Mouse (Mus musculus): ENCODE results near the gene Gorasp1.
A peak's percentile ranks its signal among the peaks of the same experiment; 100 is the strongest.

Gene Gorasp1

GRCm38 (mm10) chr9:119972582-119972981 is 35.2 kb upstream of the Gorasp1 start:
- ATAC-seq (ENCODE audit: low TSS enrichment): no peak

DNA sequence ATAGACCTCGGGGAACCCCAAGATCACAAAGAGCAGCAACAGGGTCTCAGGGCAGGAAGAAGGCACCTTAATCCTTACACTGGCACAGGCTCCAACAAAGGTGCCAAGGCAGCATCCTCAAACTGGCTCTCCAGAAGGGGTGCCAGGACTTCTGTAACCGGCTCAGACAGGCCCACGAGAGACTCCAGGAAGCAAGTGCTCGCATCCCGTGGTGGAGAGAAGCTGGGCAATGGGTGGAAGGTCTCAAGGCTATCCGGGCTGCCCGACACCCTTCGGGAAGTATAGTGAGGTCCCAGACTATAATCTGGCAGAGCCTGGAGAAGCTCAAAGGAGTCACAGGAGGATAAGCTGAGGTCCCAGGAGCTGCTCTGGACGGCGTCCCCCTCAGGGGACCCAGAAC is 34.8 kb upstream of the Gorasp1 start:
- ATAC-seq (ENCODE audit: low TSS enrichment): no peak

DNA sequence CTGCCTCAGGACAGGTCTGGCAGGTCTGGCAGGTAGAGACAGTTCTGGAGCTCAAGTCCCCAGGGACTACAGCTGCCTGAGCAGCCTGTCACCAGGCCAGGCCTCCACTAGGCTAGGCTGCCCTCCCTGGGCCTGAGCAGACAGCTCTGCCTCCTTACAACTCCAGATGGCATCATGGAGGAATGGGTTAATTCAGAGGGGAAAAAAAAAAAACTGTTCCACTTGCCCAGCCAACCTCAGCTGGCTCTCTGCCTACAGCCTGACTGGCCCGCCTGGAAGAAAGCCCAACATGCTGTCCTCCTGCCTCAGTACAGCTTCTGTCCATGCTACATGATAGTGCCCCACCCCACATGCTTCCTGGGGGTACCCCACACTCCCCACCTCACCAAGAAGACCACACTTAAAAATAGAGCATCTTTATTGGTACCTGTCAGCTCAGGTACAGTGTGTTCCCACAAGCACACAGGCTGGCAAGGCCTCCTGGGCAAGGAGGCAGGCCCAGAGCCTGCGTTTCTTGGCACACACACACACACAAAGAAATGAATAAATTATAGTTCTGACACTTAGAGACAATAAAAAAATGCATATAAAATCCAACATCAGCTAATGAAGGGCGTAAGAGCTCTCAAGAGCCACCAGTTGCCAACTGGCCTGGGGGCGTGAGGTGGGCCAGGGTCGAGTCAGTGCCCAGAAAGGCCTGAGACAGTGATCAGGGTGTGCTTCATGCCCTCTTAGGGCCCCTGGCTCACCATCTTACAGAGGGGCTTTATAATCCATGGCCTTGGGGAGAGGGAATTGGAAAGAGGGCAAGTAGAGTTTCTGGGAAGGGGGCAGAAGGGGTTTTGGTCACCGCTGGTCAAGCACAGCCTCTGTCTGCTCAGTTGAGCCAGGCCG is 33.6 kb upstream of the Gorasp1 start:
- peak; percentile 32; the same call in 1 of the 2 replicates for ATAC-seq (ENCODE audit: low TSS enrichment)

DNA sequence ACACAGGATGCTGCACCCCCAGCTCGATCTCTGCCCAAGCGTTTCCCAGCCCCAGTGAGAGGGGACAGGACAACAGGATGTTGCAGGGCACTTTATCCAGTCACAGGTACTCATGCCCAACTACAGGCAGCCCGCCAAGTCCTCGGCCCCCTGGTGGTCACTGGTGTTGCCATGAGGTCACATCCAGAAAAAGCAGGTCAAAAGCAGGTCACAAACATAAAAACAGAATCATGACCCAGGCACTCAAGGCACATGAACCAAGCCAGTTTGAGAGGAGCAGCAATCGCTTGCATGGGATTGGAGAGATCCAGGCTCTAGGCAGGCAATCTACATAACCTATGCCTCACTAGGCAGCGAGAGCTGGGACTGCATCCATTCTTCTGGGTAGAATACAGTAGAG is 32.9 kb upstream of the Gorasp1 start:
- ATAC-seq (ENCODE audit: low TSS enrichment): no peak

DNA sequence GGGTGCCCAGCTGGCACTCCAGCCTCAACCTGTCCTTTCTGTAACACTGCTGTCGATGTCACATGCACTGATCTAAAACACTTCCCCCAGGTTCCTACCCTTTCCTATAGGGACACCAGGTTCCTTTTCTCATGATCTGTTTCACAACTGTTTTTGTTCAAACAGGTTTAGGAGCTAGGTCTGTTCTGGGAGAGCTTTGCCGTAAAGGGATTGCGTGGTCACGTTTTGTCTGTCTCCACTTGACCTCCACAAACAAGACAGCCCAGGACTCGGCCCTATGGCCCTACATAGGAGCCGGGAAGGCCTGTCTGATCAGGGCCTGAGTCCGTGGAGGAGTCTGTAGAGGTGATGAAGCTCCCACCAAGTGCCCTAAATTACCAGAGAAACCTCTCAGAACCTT is 32.4 kb upstream of the Gorasp1 start:
- ATAC-seq (ENCODE audit: low TSS enrichment): no peak

GRCm38 (mm10) chr9:119966221-119966910 is 29.0 kb upstream of the Gorasp1 start:
- ATAC-seq (ENCODE audit: low TSS enrichment): no peak

DNA sequence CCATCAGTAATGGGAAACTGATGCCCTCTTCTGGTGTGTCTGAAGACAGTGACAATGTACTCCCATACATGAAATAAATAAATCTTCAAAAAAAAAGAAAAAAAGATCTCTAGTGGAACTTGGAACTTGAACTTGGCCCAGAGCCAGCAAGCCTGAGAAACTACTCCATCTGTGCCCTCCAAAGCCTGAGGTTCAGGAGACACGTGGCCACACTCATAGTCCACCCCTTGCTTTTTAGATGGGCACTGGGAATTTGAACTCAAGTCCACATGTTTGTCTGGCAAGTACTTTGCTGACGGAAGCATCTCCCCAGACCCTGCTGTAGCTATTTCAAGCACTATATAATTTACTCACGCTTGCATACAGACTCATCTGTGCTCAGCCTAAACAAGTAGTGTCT is 27.8 kb upstream of the Gorasp1 start:
- no peak for ATAC-seq (ENCODE audit: low TSS enrichment)

DNA sequence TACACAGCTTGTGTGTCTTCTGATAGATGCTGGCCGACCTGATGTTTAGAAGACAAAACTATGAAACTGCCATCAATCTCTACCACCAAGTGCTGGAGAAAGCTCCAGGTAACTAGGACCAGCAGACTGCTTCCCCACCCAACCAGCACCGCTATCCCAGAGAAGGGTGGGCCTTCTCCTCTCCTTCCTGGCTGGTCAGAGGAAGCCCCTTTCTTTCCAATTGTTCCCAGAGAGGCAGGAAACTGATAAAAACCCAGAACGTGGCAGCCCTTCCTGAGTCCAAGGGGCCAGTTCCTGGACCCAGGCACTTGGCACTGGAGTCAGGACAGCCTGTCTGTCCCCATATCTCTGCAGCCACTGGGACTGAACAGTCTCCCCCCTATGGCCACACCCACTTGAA is 26.8 kb upstream of the Gorasp1 start:
- ATAC-seq (ENCODE audit: low TSS enrichment): no peak

DNA sequence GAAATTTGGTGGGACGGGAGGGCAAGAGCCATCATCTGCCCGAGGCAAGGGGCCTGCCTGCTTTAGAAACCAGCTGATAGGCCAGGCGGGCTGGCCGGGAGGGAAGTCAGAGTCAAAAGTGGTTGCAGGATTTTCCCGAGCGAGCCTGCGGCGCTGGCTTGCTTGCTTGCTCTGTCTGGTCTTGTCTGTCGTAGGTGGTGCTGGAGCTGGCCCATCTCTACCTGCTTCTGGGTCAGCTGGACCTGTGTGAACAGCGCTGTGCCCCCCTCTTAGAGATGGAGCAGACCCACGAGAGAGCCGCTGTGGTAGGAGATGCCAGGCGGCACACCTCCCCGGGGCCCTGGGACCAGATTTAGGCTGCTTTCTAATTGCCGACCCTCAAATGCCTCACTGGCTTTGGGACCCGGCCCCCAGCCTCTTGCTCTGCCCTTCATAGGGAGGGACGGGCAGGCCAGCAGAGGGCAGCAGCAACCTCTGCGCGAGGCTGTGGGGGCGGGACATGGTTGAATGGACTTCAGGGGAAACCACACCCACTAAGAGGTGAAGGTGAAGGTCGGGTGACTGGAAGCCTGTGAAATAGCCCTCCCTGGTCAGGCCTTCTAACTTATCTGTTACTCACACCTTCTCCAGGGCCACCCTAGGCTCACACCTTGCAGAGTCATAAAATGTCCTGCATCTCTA is 25.8 kb upstream of the Gorasp1 start:
- no peak for ATAC-seq (ENCODE audit: low TSS enrichment)

DNA sequence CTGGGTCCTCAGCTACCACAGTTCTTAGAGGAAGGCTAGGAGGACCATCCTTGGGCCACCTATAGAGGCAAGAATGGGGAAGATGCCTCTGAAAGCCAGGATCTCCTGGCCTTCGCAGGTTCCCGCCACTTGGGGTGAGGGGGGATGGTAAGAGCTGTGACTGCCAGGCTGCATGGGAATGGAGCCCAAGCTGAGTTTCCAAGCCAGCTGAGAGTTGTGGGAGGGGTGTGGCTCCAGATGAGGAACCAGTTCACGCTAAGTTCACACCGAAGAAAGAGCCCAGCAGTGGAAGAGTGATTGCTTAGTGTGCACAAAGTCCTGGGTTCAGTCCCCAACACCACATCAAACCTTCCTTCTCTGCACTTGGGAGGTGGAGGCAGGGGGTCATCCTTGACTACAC is 24.9 kb upstream of the Gorasp1 start:
- ATAC-seq (ENCODE audit: low TSS enrichment): no peak

DNA sequence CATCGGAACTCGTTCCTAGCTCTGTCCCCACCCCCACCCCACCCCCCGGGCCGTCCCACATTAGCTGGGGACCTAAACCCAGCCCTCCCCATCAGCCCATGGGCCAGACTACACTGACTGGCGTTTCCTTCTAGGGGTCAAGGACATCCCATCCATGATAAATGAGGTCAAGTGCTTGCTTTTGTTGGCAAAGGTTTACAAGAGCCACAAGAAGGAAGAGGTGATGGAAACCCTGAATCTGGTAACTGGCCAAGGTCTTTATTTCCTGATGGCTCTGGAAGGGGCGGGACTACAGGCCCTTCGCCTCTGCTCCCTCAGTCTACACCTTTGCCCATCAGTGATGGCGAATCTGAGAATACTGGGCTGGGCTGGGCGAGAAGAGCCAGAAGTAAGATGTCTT is 21.5 kb upstream of the Gorasp1 start:
- ATAC-seq (ENCODE audit: low TSS enrichment): no peak

GRCm38 (mm10) chr9:119951388-119951787 is 14.0 kb upstream of the Gorasp1 start:
- no peak for ATAC-seq (ENCODE audit: low TSS enrichment)

- ATAC-seq (ENCODE audit: low TSS enrichment): peak; percentile 82
Observed at GRCm38 (mm10) chr9:119950434-119950833, 13.1 kb upstream of the Gorasp1 start.

DNA sequence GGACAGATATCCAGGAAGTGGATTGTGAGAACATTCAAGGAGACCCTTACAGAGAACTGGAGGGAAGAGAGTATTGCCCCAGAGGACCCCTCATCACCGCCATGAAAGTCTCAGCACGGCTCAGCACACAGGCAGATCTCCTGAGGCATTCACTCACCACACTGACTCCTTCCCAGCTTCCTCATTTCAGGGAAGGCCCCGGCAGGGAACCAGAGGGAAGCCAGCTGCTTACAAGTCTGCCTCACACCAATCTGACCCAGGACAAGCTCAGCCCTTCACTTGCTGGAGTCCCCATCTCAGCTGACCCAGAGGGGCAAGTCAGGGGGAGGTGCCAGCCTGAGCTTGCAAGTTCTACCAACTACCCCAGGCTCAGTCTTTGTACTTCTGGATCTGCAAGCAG is 11.4 kb upstream of the Gorasp1 start:
- ATAC-seq (ENCODE audit: low TSS enrichment): no peak

GRCm38 (mm10) chr9:119945173-119945900 is 8.0 kb upstream of the Gorasp1 start:
- ATAC-seq (ENCODE audit: low TSS enrichment): no peak

DNA sequence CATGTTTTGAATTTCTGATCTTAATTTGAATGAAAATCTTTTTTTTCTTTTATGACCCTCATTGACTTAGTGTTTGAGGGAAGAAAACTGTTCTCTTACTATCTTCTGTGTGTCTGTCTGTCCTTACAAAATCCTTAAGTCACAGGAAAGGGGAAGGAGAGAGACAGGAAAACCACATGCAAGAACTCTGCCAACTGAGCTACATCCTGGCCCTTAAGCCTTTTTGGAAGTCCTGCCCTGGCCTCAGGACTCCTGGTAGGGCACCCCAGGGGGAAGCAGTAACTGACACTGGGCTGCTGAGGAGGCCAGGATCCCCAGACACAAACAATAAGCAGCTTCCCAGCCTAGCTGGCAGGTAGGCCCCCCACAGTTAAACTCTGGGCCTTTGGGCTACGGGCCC is 6.0 kb upstream of the Gorasp1 start:
- no peak for ATAC-seq (ENCODE audit: low TSS enrichment)

- no peak for ATAC-seq (ENCODE audit: low TSS enrichment)
Observed at GRCm38 (mm10) chr9:119941861-119942260, 4.5 kb upstream of the Gorasp1 start.

GRCm38 (mm10) chr9:119941407-119941806 is 4.0 kb upstream of the Gorasp1 start:
- no peak for ATAC-seq (ENCODE audit: low TSS enrichment)

GRCm38 (mm10) chr9:119939646-119940045 is 2.3 kb upstream of the Gorasp1 start:
- ATAC-seq (ENCODE audit: low TSS enrichment): no peak

DNA sequence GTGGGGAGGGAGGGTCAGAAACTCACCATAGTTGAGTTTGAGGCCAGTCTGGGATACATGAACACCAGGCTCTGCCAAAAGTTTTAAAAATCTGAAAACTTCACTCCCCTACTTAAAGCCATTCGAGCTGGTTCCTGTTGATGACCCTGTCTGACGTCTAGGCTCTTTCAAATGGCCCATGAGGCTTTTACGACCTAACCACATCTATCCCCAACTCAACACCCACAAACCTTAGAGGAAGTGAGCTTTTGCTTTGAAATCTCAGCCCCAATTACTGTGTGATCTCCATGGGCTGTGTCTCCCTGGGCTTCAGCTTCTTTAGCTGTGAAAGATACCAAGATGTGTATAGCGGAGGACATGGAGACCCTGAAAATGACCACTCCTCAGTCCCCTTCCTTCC is 1.1 kb upstream of the Gorasp1 start:
- no peak for ATAC-seq (ENCODE audit: low TSS enrichment)

DNA sequence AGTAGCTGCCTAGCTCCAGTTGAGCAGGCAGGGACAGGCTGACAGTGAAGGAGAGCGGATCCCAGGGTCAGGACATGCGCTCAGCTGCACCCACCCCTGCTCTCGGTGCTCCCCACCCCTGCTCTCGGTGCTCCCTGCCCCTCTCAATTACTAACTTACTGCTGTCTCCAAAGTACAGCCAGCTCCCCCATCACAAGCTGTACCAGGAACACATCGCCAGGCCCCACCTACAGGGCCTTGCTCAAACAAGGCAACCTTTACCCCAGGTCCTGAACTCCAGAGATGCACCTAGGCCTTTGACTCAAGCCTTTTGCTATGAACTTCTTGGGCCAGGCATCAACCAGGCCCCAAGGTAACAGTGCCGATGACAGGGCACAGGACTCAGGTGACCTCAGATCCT is 3.7 kb downstream of the Gorasp1 start:
- ATAC-seq (ENCODE audit: low TSS enrichment): no peak

DNA sequence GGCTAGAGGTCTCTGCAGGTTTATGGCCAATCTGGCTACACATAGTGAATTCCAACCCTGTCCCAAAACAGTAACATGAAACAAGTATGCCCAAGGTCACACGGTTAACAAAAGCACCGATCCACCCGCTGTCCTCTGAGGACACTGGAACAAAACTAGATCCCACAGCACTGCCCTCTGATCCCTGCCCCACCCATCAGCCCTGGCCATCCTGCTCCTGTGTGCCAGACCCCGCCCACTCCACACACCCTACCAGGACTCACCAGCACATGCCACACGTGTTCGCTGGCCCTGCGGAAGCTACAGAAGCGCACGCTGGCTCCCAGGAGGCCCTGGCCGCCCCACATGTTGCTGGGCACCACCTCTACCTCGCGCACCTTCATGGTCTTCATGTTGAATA is 5.0 kb downstream of the Gorasp1 start:
- ATAC-seq (ENCODE audit: low TSS enrichment): no peak

All from frontal cortex, adult (tissue).